Mouse (Mus musculus): Measurements from ENCODE around the gene Ostm1.

DNA sequence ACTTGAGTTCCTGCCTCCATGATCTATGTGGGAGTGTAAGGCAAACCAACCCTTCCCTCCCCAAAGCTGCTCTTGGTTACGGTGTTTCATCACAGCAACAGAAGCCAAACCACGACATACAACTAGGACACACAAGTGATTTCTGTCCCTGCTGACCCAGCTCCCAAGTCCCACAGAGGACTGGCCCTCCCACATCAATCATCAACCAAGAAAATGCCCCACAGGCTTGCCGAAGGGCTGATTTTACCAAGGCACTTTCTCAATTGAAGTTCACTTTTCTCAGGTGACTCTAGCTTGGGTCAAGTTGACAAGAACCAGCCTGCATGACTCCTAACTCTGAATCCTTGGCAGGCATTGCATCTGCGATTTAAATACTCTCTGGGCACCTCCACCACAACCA is 91.9 kb downstream of the Ostm1 start:
- TF ChIP-seq CTCF (IDR thresholded peaks at IDR 0.05; ENCODE audit: low read depth, low read length) = no peak
- TF ChIP-seq POLR2AphosphoS5 (IDR thresholded peaks at IDR 0.05; ENCODE audit: insufficient replicate concordance, low read depth, low read length) = no peak
- no peak for TF ChIP-seq GATA1 (IDR thresholded peaks at IDR 0.05; ENCODE audit: borderline replicate concordance, low read length)
